Mouse (Mus musculus) layer of hippocampus, adult 11-12 months (tissue): ENCODE measurements at regions not wholly inside any gene's neighbourhood (a gene's known extent, or its start where the extent isn't known, plus 50 kb on each side); places are given as distances from the start of the nearest gene placed in this dataset.

Source experiments
- DNase-seq: peaks from one replicate; pipeline ENCODE4 v3.0.0; 2022; ENCODE audit warnings: low spot score

- DNase-seq, result no peak
These were observed 49.9 kb upstream of the Nepro start for GRCm38 (mm10) chr16:44674198-44674597.

GRCm38 (mm10) chr16:44672422-44672819, 51.7 kb upstream of the Nepro start:
- no peak for DNase-seq

DNA sequence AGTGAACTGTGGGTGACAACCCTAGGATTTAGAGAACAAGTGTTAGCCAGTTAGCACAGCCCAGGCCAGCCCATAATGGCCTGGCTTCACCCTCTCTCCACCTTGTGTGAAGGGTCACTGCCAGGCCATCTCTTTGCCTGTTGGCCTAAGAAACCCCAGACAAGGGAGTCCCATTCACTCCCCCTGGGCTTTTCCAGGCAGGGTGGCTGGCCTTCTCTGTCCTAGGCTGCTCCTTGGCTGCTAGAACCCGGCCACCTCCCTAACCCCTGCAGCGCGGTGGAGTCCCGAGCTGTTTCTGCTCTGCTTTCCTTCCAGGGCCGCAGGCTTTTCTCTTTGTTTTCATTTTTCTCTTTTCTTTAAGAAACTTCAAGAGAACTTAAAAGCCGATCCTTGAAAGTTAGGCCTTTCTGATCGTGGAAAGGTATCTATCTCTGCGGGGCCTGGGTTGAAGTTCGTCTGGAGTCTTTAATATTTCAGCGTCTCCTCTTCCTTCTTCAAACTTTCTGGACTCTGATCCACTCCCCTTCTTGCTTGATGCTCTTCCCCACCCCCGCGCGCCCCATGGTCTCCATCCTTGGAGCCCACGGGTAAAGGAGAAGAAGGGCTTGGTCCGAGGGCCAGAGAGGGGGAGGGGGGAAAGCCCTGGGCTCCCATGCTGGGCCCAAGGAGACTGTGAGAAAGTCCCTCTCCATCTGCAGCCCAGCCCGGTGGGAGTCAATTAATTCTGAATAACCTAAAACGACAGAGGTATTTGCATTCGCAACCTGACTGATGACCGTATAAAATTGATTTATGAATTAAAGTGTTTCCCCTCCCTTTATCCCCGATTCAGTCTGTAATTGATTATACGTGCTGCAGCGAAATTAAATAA, 52.3 kb upstream of the Nepro start:
- DNase-seq, result no peak

DNA sequence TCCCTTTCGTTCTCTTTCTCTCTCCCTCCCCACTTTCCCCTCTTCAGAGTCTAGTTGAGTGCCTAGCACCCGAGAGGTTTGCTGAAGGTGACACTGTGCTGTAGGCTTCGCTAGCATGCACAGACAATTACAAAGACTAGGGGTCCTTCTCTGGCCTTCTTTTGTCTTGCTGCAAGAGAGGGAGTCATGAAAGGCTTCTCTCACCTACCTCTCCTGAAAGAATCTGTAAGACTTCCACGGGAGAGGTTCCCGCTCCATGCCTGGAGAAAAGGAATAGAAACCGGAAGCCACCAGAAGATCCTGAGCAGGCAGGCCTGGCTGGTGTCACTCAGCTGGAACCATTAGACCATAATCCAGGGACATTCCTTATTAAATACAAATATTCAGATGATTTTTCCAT, 56.0 kb upstream of the Nepro start:
- no peak for DNase-seq

- DNase-seq, result no peak
These were observed 57.0 kb upstream of the Nepro start for GRCm38 (mm10) chr16:44667118-44667517.

DNA sequence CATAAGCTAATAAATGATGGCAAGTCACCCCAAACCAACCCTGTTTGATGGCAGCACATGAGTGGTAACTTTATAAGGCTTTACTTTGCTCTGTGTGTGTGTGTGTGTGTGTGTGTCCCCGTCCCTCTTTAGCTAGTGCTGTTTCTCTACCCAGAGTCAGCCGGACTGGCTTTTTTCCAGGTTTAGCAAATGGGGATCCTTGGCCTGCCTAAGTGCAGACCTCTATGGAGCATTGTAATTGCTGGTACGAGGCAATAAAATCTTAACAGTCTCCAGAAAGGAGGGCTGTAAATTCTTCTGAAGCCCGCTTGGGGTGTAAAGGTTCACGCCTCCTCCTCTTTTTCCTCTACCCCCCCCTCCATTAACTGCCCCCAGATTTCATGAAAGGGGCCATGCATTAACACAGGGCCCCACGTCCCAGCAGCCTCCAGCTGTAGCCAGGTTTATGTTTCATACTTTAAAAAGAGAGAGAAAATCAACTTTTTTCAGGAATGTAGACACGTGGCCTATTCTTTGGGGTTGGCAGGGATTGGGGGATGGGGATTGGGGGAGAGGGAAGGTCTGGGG, 57.6 kb upstream of the Nepro start:
- DNase-seq, result no peak

- no peak for DNase-seq
These were observed 58.6 kb upstream of the Nepro start for GRCm38 (mm10) chr16:44665491-44665931.

DNA sequence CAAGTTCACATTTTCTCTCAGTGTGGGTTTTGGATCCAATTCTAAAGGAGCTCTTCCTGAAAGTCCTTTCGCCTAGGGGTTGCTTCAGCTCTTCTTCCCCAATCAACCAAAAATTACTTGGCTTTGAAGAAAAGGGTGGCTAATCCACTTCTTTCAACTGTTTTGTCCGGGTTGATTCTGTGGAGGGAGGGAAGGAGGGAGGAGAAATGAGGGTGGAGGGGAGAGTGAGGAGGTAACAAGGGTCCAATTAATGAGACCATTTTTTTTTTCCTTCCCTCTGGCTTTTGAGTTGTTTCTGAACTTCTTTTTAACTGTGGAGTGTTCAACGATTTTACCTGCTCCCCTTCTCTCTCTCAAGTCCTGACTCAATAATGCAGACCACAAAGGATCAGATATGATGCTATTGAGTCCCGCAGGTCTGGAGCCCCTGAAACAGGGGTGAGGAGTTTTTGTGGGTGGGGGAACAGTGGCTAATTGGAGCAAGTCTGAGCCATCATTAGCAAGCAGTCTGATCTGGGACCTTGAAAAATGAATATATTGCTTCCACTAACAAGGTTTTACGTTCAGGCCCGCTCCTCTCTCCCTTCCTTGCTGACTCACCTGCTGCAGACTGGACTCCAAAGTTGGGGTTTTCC, 61.0 kb upstream of the Nepro start:
- no peak for DNase-seq

DNA sequence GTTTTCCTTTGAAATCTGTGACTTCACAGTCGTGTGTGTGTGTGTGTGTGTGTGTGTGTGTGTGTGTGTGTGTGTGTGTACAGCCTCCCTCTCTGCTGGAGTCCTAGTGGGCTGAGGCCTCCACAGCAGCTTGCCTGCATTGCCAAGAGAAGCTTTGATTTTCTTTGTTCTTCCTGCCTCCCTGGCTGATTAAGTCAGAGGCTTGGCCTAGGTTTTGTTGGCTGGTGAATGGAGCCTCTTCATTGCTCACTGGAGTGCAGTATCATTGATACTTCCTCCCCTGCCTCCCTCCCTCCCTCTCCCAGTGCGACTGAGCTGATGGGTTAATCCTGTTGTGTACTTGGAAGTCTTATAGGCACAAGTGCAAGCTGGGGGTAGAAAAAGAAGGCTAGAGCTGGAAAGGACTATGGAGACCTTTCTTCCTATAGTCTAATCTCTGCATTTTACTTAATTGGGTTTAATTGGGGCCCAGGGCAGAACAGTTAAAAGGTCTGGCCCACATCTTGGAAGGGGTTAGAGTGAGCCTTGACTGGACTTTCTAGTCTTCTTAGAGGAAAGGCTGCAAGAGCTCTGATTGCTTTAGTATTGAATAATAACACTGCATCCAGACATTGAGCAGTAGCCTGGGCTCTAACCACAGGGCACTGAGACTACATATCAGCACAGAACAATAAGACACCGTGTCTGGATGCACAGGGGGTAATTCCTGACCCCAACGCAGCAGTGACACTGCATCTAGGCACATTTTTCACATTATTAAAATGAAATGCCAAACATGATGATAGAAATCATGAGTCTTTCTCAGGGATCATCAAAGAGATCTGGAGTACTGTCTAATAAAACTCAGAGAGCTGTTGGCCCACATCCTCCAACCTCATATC, 62.9 kb upstream of the Nepro start:
- no peak for DNase-seq

- DNase-seq, result no peak
These were observed 65.8 kb upstream of the Nepro start for GRCm38 (mm10) chr16:44658306-44658705.

- DNase-seq, result no peak
These were observed 67.9 kb upstream of the Nepro start for GRCm38 (mm10) chr16:44656181-44656580.

DNA sequence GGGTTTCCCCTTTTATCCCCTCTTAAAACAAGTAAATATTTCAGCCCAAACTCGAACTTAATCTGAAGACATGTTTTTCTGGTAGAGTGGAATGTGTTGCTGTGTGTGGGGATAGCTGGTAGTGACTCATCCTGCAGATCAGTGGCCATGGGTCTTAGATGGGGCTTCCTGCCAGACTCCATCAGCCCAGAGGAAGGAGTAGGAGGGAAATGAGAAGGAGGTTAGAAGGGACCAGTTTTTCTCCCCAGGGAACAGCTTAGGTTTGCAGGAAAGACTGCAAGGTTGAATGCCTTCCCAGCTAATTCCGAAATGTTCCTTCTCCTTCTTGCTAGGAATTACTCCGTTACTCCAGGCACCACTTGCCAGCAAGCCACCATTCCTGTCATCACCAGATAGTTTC, 68.8 kb upstream of the Nepro start:
- DNase-seq, result no peak

GRCm38 (mm10) chr16:44648547-44649223, 75.4 kb upstream of the Nepro start:
- DNase-seq, result no peak

- peak; percentile 15 for DNase-seq
These were observed 80.1 kb upstream of the Nepro start for GRCm38 (mm10) chr16:44643992-44644391.

DNA sequence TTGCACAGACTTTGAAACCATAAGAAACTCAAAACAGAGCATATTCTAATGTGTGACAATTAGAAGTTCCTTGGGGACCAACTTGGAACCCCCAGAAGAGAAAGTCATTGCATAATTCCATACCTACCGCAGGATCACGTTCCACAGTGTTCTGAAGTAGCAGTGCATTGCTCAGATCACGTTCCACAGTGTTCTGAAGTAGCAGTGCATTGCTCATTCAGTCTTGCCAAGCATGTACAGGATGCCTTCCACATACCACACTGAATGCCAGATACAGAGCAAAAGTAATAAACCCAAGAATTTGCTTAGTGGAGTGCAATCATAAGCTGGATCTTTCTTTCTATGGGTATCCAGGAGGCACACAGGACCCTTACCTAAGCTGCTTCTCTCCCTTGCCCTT, 78.4 kb upstream of the Boc start:
- DNase-seq, result no peak

- no peak for DNase-seq
These were observed 75.8 kb upstream of the Boc start for GRCm38 (mm10) chr16:44634486-44634885.

DNA sequence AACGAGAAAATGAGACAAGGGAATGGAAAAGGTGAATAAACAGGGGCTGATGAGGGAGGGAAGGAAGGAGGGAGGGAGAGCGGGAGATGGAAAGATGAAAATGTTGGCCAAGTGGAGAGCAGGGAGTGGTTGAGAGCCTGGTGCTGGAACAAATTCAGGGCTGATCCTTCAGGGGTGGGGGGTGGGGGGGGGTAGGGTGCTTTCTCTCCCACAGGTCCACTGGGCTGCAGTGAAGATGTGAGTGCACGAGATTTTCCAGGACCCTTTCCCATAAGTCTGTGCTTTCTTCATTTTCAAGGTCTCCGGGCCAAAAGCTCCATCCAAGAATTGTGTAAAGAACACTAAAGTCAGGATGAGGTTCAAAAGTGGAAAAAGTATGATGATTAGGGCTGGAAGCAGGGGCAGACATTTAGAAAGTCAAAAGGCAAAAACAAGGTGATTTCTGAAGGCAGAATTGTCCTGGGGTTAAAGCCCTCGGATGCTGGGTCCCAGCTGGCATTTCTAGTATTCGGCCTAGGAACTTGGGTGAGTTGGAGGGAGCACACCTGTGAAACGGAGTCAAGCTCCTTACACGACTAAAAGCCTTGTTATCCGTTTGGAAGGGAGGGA, 74.5 kb upstream of the Boc start:
- no peak for DNase-seq

- DNase-seq, result peak; percentile 66
These were observed 73.8 kb upstream of the Boc start for GRCm38 (mm10) chr16:44632330-44633058.

DNA sequence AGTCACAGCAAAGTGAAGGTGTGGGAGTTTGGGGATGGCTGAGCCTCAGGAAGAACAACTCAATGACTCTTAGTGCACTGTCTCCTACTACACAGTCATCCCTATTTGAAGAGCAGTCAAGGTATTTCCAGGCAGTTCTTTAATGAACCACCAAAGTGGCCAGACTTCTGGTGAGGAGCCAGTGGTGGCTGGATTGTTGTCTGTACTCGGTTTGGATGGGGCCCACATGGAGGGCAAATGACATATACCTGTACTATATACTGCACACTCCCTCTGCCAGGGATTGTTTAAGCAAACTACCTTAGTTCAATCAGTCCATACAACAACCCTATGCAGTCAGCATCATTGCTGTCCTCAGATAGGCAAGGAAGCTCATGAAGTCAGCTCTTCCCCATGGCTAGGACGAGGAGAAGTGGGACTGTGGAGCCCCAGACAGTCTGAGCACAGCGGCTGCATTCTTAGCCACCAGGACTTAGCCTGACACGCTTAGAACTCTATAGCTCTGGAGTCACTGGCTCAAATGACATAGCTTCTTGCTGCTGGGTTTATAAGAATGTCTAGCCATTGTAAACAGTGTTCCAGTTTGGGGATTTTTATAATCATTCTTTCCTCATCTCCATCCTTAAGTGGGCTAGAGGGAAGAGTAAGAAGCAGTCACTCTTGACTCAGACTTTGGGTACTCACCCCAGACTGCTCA, 72.8 kb upstream of the Boc start:
- no peak for DNase-seq

DNA sequence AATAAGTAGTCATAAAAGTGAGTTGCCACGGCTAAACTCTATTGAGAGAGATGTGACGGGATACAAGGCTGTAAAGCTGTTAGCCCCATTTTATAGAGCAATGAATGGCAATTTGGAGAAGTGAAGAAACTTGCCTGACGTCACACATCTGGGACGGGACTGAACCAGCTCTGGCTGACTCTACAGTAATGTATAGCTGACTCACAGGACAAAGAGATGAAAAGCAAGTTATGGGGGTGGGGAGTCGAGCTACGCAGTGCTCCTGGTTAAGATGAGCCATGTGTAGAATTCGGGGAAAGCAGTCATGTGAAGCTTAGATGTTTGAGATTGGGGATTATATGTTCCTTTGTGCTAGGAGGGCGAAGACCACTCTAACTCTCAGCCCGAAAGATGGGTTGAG, 72.2 kb upstream of the Boc start:
- no peak for DNase-seq
